Mouse (Mus musculus): ENCODE measurements around the gene Tspear.

GRCm38 (mm10) chr10:77869651-77870050, 183.3 kb downstream of the Tspear start:
- no peak for TF ChIP-seq CTCF (IDR thresholded peaks at IDR 0.05)
- TF ChIP-seq EP300 (IDR thresholded peaks at IDR 0.05), result peak; percentile 49; the same call in 1 of the 2 replicates
